Mouse (Mus musculus): ENCODE data around the gene Rtp4. TPM values are rescaled to one million over a fixed set of nuclear protein-coding genes. Genes with fewer than 3 reads are reported as not detected.

Gene Rtp4
- total RNA-seq, 2 experiments from 2014 or later: 2.0 to 3.6 TPM

Other genes with a start within 250 kb of the Rtp4 start
- not detected in 2 replicates for gene Rtp1, start 91.2 kb upstream of the Rtp4 start, total RNA-seq (2014; fragmentation: Nextera tagmentation)
- gene Rtp1, start 91.2 kb upstream of the Rtp4 start, total RNA-seq (2017): not detected in 2 replicates
- gene Masp1, start 524 bp downstream of the Rtp4 start, total RNA-seq (2014; fragmentation: Nextera tagmentation): not detected in 2 replicates
- not detected in 2 replicates for gene Masp1, start 524 bp downstream of the Rtp4 start, total RNA-seq (2017)